ENCODE assay signal across 9 mouse cellular contexts in genomic region chr15:30885410-30885809, GRCm38 (mm10).
A peak's percentile ranks its signal among the peaks of the same experiment; 100 is the strongest.
DNase-seq lines count a peak whose midpoint lies in the region; ATAC-seq and TF ChIP-seq lines count a peak whose summit lies in the region.
"Had no signal": no experiment of that assay in that cellular context is flagged by ENCODE, and none has a peak within 500 bp of the region (broad histone marks: within the 10 kb centered on the region; RNA-seq: fewer than 3 reads in every experiment).

No protein-coding gene starts in this region.

- TF ChIP-seq POLR2A in limb, embryonic 14.5 days (IDR thresholded peaks at IDR 0.05; ENCODE audit: borderline replicate concordance, extremely low read depth, insufficient read depth, insufficient read length): no peak

- no peak overlapping the region for H3K4me2 ChIP-seq in limb, embryonic 12.5 days
- H3K4me2 ChIP-seq in limb, embryonic 14.5 days (replicated peaks; ENCODE audit: low read depth, low read length, severe bottlenecking): no peak overlapping the region

- H3K9me3 ChIP-seq in limb, embryonic 12.5 days: no peaks in the 10 kb centered on the region
- no peaks in the 10 kb centered on the region for H3K9me3 ChIP-seq in limb, embryonic 10.5 days (replicated peaks)
- no peaks in the 10 kb centered on the region for H3K9me3 ChIP-seq in limb, embryonic 14.5 days (ENCODE audit: control insufficient read depth, low read length)

- ATAC-seq in limb, embryonic 12.5 days (ENCODE audit: insufficient number of reproducible peaks, insufficient read depth, low FRiP score, low TSS enrichment, low read depth): peak; percentile 75; the same call in 1 of the 2 replicates
- ATAC-seq in limb, embryonic 14.5 days (ENCODE audit: low FRiP score, low read depth): no peak
- ATAC-seq: Patski had no signal

- H3K4me1 ChIP-seq in limb, embryonic 12.5 days (replicated peaks): peaks cover 8% of the 10 kb centered on the region
- H3K4me1 ChIP-seq in limb, embryonic 10.5 days: no peaks in the 10 kb centered on the region
- H3K4me1 ChIP-seq in limb, embryonic 14.5 days (ENCODE audit: control insufficient read depth, insufficient read depth, low read length): 0 out of 2 replicates have a peak, but pooled peaks cover 6% of the 10 kb centered on the region

- H3K27ac ChIP-seq in limb, embryonic 12.5 days: no peak overlapping the region
- H3K27ac ChIP-seq in limb, embryonic 10.5 days: no peak overlapping the region
- H3K27ac ChIP-seq in limb, embryonic 14.5 days (replicated peaks; ENCODE audit: low read depth, low read length): no peak overlapping the region

- H3K36me3 ChIP-seq in limb, embryonic 12.5 days: no peaks in the 10 kb centered on the region
- no peaks in the 10 kb centered on the region for H3K36me3 ChIP-seq in limb, embryonic 10.5 days
- H3K36me3 ChIP-seq in limb, embryonic 14.5 days (ENCODE audit: control insufficient read depth, insufficient read depth, low read length): no peaks in the 10 kb centered on the region

- DNase-seq in limb, embryonic 10.5 days (ENCODE audit: low spot score): no peak
- DNase-seq in cerebellum, adult 18-20 months: peak; percentile 72 to 80
- peak; percentile 23 for DNase-seq in heart, adult 8-10 months (ENCODE audit: low spot score)
- DNase-seq in limb, embryonic 14.5 days (ENCODE audit: low spot score): peak; percentile 6
- no peak for DNase-seq in thymus, postnatal 25 days
- DNase-seq in left cerebral cortex, adult 11 months (ENCODE audit: low spot score): no peak
- no peak for DNase-seq in thymus, postnatal 0 days (ENCODE audit: low spot score)

- H3K9ac ChIP-seq in limb, embryonic 12.5 days (replicated peaks): no peak overlapping the region
- no peak overlapping the region for H3K9ac ChIP-seq in limb, embryonic 14.5 days (ENCODE audit: low read depth, low read length, severe bottlenecking)

- WGBS in limb, embryonic 12.5 days: 59% methylated on average over 6 of the region's 6 CpGs
- WGBS in limb, embryonic 10.5 days: 86% methylated on average over 6 of the region's 6 CpGs
- WGBS in limb, embryonic 14.5 days: 53% methylated on average over 6 of the region's 6 CpGs

- H3K27me3 ChIP-seq in limb, embryonic 12.5 days: no peaks in the 10 kb centered on the region
- no peaks in the 10 kb centered on the region for H3K27me3 ChIP-seq in limb, embryonic 10.5 days (ENCODE audit: low read depth, poor library complexity, severe bottlenecking)
- H3K27me3 ChIP-seq in limb, embryonic 14.5 days (ENCODE audit: control insufficient read depth, insufficient read depth, low read length): no peaks in the 10 kb centered on the region
- H3K27me3 ChIP-seq: Patski had no signal

- no peak overlapping the region for H3K4me3 ChIP-seq in limb, embryonic 12.5 days (replicated peaks)
- H3K4me3 ChIP-seq in limb, embryonic 10.5 days: no peak overlapping the region
- H3K4me3 ChIP-seq in limb, embryonic 14.5 days (replicated peaks; ENCODE audit: low read length): no peak overlapping the region

Comparison
In these comparisons a context has a peak if more than half of its experiments do, and no peak if none do; other contexts are left out.
1. DNase-seq: peak in cerebellum, adult 18-20 months (2 of 2), heart, adult 8-10 months (single experiment) and limb, embryonic 14.5 days (single experiment); none in limb, embryonic 10.5 days (single experiment), thymus, postnatal 25 days (single experiment), left cerebral cortex, adult 11 months (single experiment) and thymus, postnatal 0 days (single experiment).